Comparison of ENCODE assay signal across 9 mouse cellular contexts in genomic region chrX:85076845-85077244, GRCm38 (mm10).
DNase-seq lines count a peak whose midpoint lies in the region.
"Had no signal": no experiment of that assay in that cellular context is flagged by ENCODE, and none has a peak within 500 bp of the region (broad histone marks: within the 10 kb centered on the region; RNA-seq: fewer than 3 reads in every experiment).

No protein-coding gene starts in this region.

- peak; percentile 25 for DNase-seq in heart, adult 8-10 months (ENCODE audit: low spot score)
- DNase-seq in heart, postnatal 25 days (ENCODE audit: low spot score): no peak
- DNase-seq in Muller cell, postnatal 12 days (ENCODE audit: inconsistent ontology term): peak; percentile 67
- DNase-seq in forelimb bud, embryonic 11.5 days (ENCODE audit: low read depth, low spot score): peak; percentile 0
- peak; percentile 29 for DNase-seq in lung, postnatal 14 days
- DNase-seq in spleen, postnatal 10 days (ENCODE audit: low spot score in 2 of 2): no peak
- no peak for DNase-seq in urinary bladder, postnatal 10 days (ENCODE audit: low spot score)
- no peak for DNase-seq in spleen, adult 18-20 months
- DNase-seq: cerebellum, adult 9-11 months had no signal

- intact Hi-C loops in heart, postnatal 25 days (cut with DNase I): no loop called here

Comparison
In these comparisons a context has a peak if more than half of its experiments do, and no peak if none do; other contexts are left out.
1. DNase-seq: peak in heart, adult 8-10 months (single experiment), Muller cell, postnatal 12 days (single experiment), forelimb bud, embryonic 11.5 days (single experiment) and lung, postnatal 14 days (single experiment); none in heart, postnatal 25 days (single experiment), spleen, postnatal 10 days (0 of 2), urinary bladder, postnatal 10 days (single experiment) and spleen, adult 18-20 months (0 of 2).